Comparison of ENCODE assay signal across 12 mouse cellular contexts in genomic region chr12:70118721-70119345, GRCm38 (mm10). TPM values are rescaled to one million over a fixed set of nuclear protein-coding genes. Genes with fewer than 3 reads are reported as not detected.
A peak's percentile ranks its signal among the peaks of the same experiment; 100 is the strongest.
DNase-seq lines count a peak whose midpoint lies in the region; ATAC-seq and TF ChIP-seq lines count a peak whose summit lies in the region.
"Had no signal": no experiment of that assay in that cellular context is flagged by ENCODE, and none has a peak within 500 bp of the region (broad histone marks: within the 10 kb centered on the region; RNA-seq: fewer than 3 reads in every experiment).

No protein-coding gene starts in this region.

- H3K4me3 ChIP-seq in hindbrain, postnatal 0 days (ENCODE audit: low read length) = no peak overlapping the region
- no peak overlapping the region for H3K4me3 ChIP-seq in hindbrain, embryonic 11.5 days (ENCODE audit: low read depth, low read length)
- H3K4me3 ChIP-seq: neural tube, embryonic 12.5 days had no signal

- no peaks in the 10 kb centered on the region for H3K4me1 ChIP-seq in hindbrain, postnatal 0 days (ENCODE audit: insufficient read depth, low read length)
- no peaks in the 10 kb centered on the region for H3K4me1 ChIP-seq in hindbrain, embryonic 11.5 days (replicated peaks; ENCODE audit: control insufficient read depth, insufficient read depth, low read length)
- H3K4me1 ChIP-seq: neural tube, embryonic 12.5 days had no signal

- DNase-seq in hindbrain, postnatal 0 days (ENCODE audit: low spot score) = peak; percentile 56
- DNase-seq in hindbrain, embryonic 11.5 days (ENCODE audit: low spot score) = no peak
- DNase-seq in cerebellum, adult 18-20 months = peak; percentile 55 to 65
- peak; percentile 42 to 44 for DNase-seq in frontal cortex, postnatal 14 days (ENCODE audit: low spot score in 2 of 2)
- peak; percentile 33 for DNase-seq in left cerebral cortex, postnatal 4 days
- no peak for DNase-seq in thymus, postnatal 36 days
- DNase-seq in spleen, adult 18-20 months = no peak
- no peak for DNase-seq in ovary, postnatal 14 days (ENCODE audit: low spot score)
- DNase-seq: heart, postnatal 10 days had no signal

- TF ChIP-seq CTCF in hindbrain, postnatal 0 days (IDR thresholded peaks at IDR 0.05; ENCODE audit: low read depth) = peak; percentile 51

- no peak overlapping the region for H3K9ac ChIP-seq in hindbrain, postnatal 0 days (replicated peaks; ENCODE audit: low read length)
- H3K9ac ChIP-seq in hindbrain, embryonic 11.5 days (ENCODE audit: low read depth, low read length) = no peak overlapping the region
- H3K9ac ChIP-seq: neural tube, embryonic 12.5 days had no signal

- intact Hi-C loops in left cerebral cortex, postnatal 4 days (cut with DNase I) = no loop called here

- no peaks in the 10 kb centered on the region for H3K27me3 ChIP-seq in hindbrain, postnatal 0 days (ENCODE audit: insufficient read depth, low read length)
- H3K27me3 ChIP-seq in hindbrain, embryonic 11.5 days (ENCODE audit: control insufficient read depth, insufficient read depth, low read length) = no peaks in the 10 kb centered on the region
- H3K27me3 ChIP-seq: neural tube, embryonic 12.5 days had no signal

- no peaks in the 10 kb centered on the region for H3K36me3 ChIP-seq in hindbrain, postnatal 0 days (ENCODE audit: insufficient read depth, low read length)
- H3K36me3 ChIP-seq in hindbrain, embryonic 11.5 days (ENCODE audit: control insufficient read depth, insufficient read depth, low read length) = no peaks in the 10 kb centered on the region
- H3K36me3 ChIP-seq: neural tube, embryonic 12.5 days had no signal

- H3K4me2 ChIP-seq in hindbrain, postnatal 0 days (ENCODE audit: low read depth, low read length) = no peak overlapping the region
- H3K4me2 ChIP-seq in hindbrain, embryonic 11.5 days (replicated peaks; ENCODE audit: low read depth, low read length) = no peak overlapping the region
- H3K4me2 ChIP-seq: neural tube, embryonic 12.5 days had no signal

- ATAC-seq in hindbrain, postnatal 0 days = peak; percentile 35; the same call in 1 of the 2 replicates
- no peak for ATAC-seq in hindbrain, embryonic 11.5 days (ENCODE audit: low FRiP score)

- H3K9me3 ChIP-seq in hindbrain, postnatal 0 days (ENCODE audit: low read length) = no peaks in the 10 kb centered on the region
- H3K9me3 ChIP-seq in hindbrain, embryonic 11.5 days (ENCODE audit: control insufficient read depth, low read length) = no peaks in the 10 kb centered on the region
- H3K9me3 ChIP-seq: neural tube, embryonic 12.5 days had no signal

- 66% methylated on average over 10 of the region's 10 CpGs for WGBS in hindbrain, postnatal 0 days
- WGBS in hindbrain, embryonic 11.5 days = 90% methylated on average over 10 of the region's 10 CpGs

- H3K27ac ChIP-seq in hindbrain, postnatal 0 days = no peak overlapping the region
- no peak overlapping the region for H3K27ac ChIP-seq in hindbrain, embryonic 11.5 days (ENCODE audit: low read depth, low read length)
- H3K27ac ChIP-seq: macrophage; neural tube, embryonic 12.5 days had no signal

RNA-seq across cellular contexts. Expression of gene Nin, which starts 5.3 kb away (rescaled TPM):
- total RNA-seq in hindbrain, postnatal 0 days (2014; rRNA removed) = 18.9 and 24.2 TPM in 2 replicates
- 6.1 and 6.2 TPM in 2 replicates for polyA plus RNA-seq in hindbrain, postnatal 0 days (2015; fragmentation: Nextera tagmentation; extraction: Ambion mirVana)
- 14.9 and 15.4 TPM in 2 replicates for polyA plus RNA-seq in hindbrain, embryonic 11.5 days (2014; fragmentation: Nextera tagmentation; extraction: Ambion mirVana)
- total RNA-seq in left cerebral cortex, postnatal 4 days (2021) = 10 to 100 TPM; 86.3 to 88.1 TPM

RNA-seq across cellular contexts. Expression of gene Abhd12b, which starts 35.1 kb away (rescaled TPM):
- 0.14 TPM in 1 of 2 replicates, not detected in the other for total RNA-seq in hindbrain, postnatal 0 days (2014; rRNA removed)
- not detected in 2 replicates for polyA plus RNA-seq in hindbrain, postnatal 0 days (2015; fragmentation: Nextera tagmentation; extraction: Ambion mirVana)
- not detected in 2 replicates for polyA plus RNA-seq in hindbrain, embryonic 11.5 days (2014; fragmentation: Nextera tagmentation; extraction: Ambion mirVana)
- total RNA-seq in left cerebral cortex, postnatal 4 days (2021) = not detected
- total RNA-seq: adrenal gland, adult 18-20 months; heart, postnatal 10 days had no signal
- polyA plus RNA-seq: macrophage; neural tube, embryonic 12.5 days had no signal

Comparison
In these comparisons a context has a peak if more than half of its experiments do, and no peak if none do; other contexts are left out.
1. DNase-seq: peak in hindbrain, postnatal 0 days (single experiment), cerebellum, adult 18-20 months (2 of 2), frontal cortex, postnatal 14 days (2 of 2) and left cerebral cortex, postnatal 4 days (single experiment); none in hindbrain, embryonic 11.5 days (single experiment), thymus, postnatal 36 days (0 of 2), spleen, adult 18-20 months (0 of 2) and ovary, postnatal 14 days (single experiment).